ENCODE assay signal across 15 mouse cellular contexts in the genomic region with DNA sequence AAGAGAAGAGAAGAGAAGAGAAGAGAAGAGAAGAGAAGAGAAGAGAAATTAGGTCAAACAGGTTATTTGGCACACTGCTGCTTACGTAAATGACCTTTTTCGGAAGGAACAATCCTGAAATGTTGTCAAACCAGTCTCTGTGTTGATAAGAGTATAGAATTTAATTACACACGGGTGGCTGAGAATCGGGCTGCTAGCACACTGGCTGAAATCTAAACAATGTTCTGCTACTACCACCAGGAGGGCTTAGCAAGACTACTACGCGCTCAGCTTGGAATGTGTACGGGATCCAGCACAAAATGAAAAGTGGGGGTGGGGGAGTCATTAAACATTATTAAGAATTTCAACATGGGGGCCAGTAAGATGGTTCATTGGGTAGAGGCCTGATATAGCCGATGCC.
DNase-seq lines count a peak whose midpoint lies in the region; ATAC-seq lines count a peak whose summit lies in the region.
"Had no signal": no experiment of that assay in that cellular context is flagged by ENCODE, and none has a peak within 500 bp of the region (broad histone marks: within the 10 kb centered on the region; RNA-seq: fewer than 3 reads in every experiment).

No protein-coding gene starts in this region.

- no peak overlapping the region for H3K4me3 ChIP-seq in limb, embryonic 13.5 days
- H3K4me3 ChIP-seq in limb, embryonic 10.5 days = no peak overlapping the region
- no peak overlapping the region for H3K4me3 ChIP-seq in intestine, embryonic 16.5 days (ENCODE audit: low read length)
- H3K4me3 ChIP-seq: embryonic facial prominence, embryonic 13.5 days; heart, embryonic 13.5 days had no signal

- no peak overlapping the region for H3K4me2 ChIP-seq in limb, embryonic 13.5 days (replicated peaks)
- no peak overlapping the region for H3K4me2 ChIP-seq in intestine, embryonic 16.5 days (ENCODE audit: low read depth, low read length)
- H3K4me2 ChIP-seq: embryonic facial prominence, embryonic 13.5 days; heart, embryonic 13.5 days had no signal

- 0 out of 2 replicates have a peak, but pooled peaks have one; percentile 37 for ATAC-seq in limb, embryonic 13.5 days (ENCODE audit: low FRiP score, low read depth)
- peak; percentile 78 for ATAC-seq in intestine, embryonic 16.5 days

- no peaks in the 10 kb centered on the region for H3K27me3 ChIP-seq in limb, embryonic 13.5 days
- H3K27me3 ChIP-seq in limb, embryonic 10.5 days (ENCODE audit: low read depth, poor library complexity, severe bottlenecking) = peaks cover 51% of the 10 kb centered on the region; the same call in 1 of the 2 replicates
- no peaks in the 10 kb centered on the region for H3K27me3 ChIP-seq in intestine, embryonic 16.5 days (replicated peaks; ENCODE audit: control insufficient read depth, insufficient read depth, low read length)
- H3K27me3 ChIP-seq: embryonic facial prominence, embryonic 13.5 days; heart, embryonic 13.5 days had no signal

- no peak overlapping the region for H3K9ac ChIP-seq in limb, embryonic 13.5 days
- H3K9ac ChIP-seq in intestine, embryonic 16.5 days (ENCODE audit: low read depth, low read length) = no peak overlapping the region
- H3K9ac ChIP-seq: embryonic facial prominence, embryonic 13.5 days; heart, embryonic 13.5 days had no signal

- no peaks in the 10 kb centered on the region for H3K36me3 ChIP-seq in limb, embryonic 13.5 days
- no peaks in the 10 kb centered on the region for H3K36me3 ChIP-seq in limb, embryonic 10.5 days
- no peaks in the 10 kb centered on the region for H3K36me3 ChIP-seq in intestine, embryonic 16.5 days (ENCODE audit: control insufficient read depth, insufficient read depth, low read length)
- H3K36me3 ChIP-seq: embryonic facial prominence, embryonic 13.5 days; heart, embryonic 13.5 days had no signal

- peak; percentile 19 for DNase-seq in heart, adult 11 months
- no peak for DNase-seq in heart, adult 8-10 months (ENCODE audit: low spot score)
- DNase-seq in limb, embryonic 10.5 days (ENCODE audit: low spot score) = no peak
- DNase-seq in R1 (ENCODE audit: low read depth, low spot score) = peak; percentile 52
- no peak for DNase-seq in retina, postnatal 1 day
- no peak for DNase-seq in cerebellum, postnatal 25 days
- DNase-seq: adrenal gland, adult 2 months; cerebellum, adult 9-10 months; gastrocnemius, postnatal 14 days; right cerebral cortex, adult 18-20 months had no signal

- H3K27ac ChIP-seq in limb, embryonic 13.5 days = no peak overlapping the region
- H3K27ac ChIP-seq in limb, embryonic 10.5 days = no peak overlapping the region
- H3K27ac ChIP-seq in intestine, embryonic 16.5 days (ENCODE audit: low read length) = no peak overlapping the region
- H3K27ac ChIP-seq: embryonic facial prominence, embryonic 13.5 days; heart, embryonic 13.5 days; macrophage had no signal

- H3K9me3 ChIP-seq in limb, embryonic 13.5 days = no peaks in the 10 kb centered on the region
- no peaks in the 10 kb centered on the region for H3K9me3 ChIP-seq in limb, embryonic 10.5 days (replicated peaks)
- no peaks in the 10 kb centered on the region for H3K9me3 ChIP-seq in intestine, embryonic 16.5 days (ENCODE audit: control insufficient read depth, low read length)
- H3K9me3 ChIP-seq: embryonic facial prominence, embryonic 13.5 days; heart, embryonic 13.5 days had no signal

- 63% methylated on average over 8 of the region's 8 CpGs for WGBS in limb, embryonic 13.5 days
- 81% methylated on average over 8 of the region's 8 CpGs for WGBS in limb, embryonic 10.5 days
- WGBS in intestine, embryonic 16.5 days = 33% methylated on average over 8 of the region's 8 CpGs

- H3K4me1 ChIP-seq in limb, embryonic 13.5 days = peaks cover 34% of the 10 kb centered on the region
- H3K4me1 ChIP-seq in limb, embryonic 10.5 days = peaks cover 21% of the 10 kb centered on the region
- 0 out of 2 replicates have a peak, but pooled peaks cover 12% of the 10 kb centered on the region for H3K4me1 ChIP-seq in intestine, embryonic 16.5 days (ENCODE audit: control insufficient read depth, insufficient read depth, low read length)

Comparison
In these comparisons a context has a peak if more than half of its experiments do, and no peak if none do; other contexts are left out.
1. DNase-seq: peak in heart, adult 11 months (single experiment) and R1 (single experiment); none in heart, adult 8-10 months (single experiment), limb, embryonic 10.5 days (single experiment), retina, postnatal 1 day (single experiment) and cerebellum, postnatal 25 days (0 of 2).